Mouse (Mus musculus) hindbrain, embryonic 16.5 days (tissue): ENCODE data around the gene Fads6. TPM values are rescaled to one million over a fixed set of nuclear protein-coding genes. Genes with fewer than 3 reads are reported as not detected.

Experiments used
- ATAC-seq: fragments of 200-750 bp; cut with Nextera tagmentation; 2 replicates; pipeline ENCODE4 v1.8.0; 2017; ENCODE audit warnings: moderate TSS enrichment, moderate library complexity
- H3K27ac ChIP-seq: fragments of 300-500 bp; sonication (generic); 2 replicates; pipeline ENCODE4 v1.5.1; 2014; ENCODE audit warnings: low read depth, mild to moderate bottlenecking, control low read depth, low read length, moderate library complexity
- H3K27me3 ChIP-seq: fragments of 300-500 bp; sonication (generic); replicated peaks from 2 replicates; pipeline ENCODE4 v1.6.1; 2014; ENCODE audit warnings: low read length; ENCODE audit not compliant: control insufficient read depth, insufficient read depth
- H3K36me3 ChIP-seq: fragments of 300-500 bp; sonication (generic); 2 replicates; pipeline ENCODE4 v1.6.1; 2014; ENCODE audit warnings: mild to moderate bottlenecking, low read length, moderate library complexity, mixed read lengths; ENCODE audit not compliant: control insufficient read depth, insufficient read depth
- H3K4me1 ChIP-seq: fragments of 300-500 bp; sonication (generic); 2 replicates; pipeline ENCODE4 v1.6.1; 2014; ENCODE audit warnings: low read depth, low read length; ENCODE audit not compliant: control insufficient read depth, insufficient read depth
- H3K4me2 ChIP-seq: fragments of 300-500 bp; sonication (generic); 2 replicates; pipeline ENCODE4 v1.6.1; 2014; ENCODE audit warnings: mild to moderate bottlenecking, low read length, control low read depth, moderate library complexity
- H3K4me3 ChIP-seq: fragments of 300-500 bp; sonication (generic); 2 replicates; pipeline ENCODE4 v1.5.1; 2014; ENCODE audit warnings: mild to moderate bottlenecking, low read length, control low read depth, moderate library complexity
- H3K9ac ChIP-seq: fragments of 300-500 bp; sonication (generic); 2 replicates; pipeline ENCODE4 v1.6.1; 2014; ENCODE audit warnings: low read depth, mild to moderate bottlenecking, control low read depth, low read length, moderate library complexity
- H3K9me3 ChIP-seq: fragments of 300-500 bp; sonication (generic); 2 replicates; pipeline ENCODE4 v1.6.1; 2014; ENCODE audit warnings: mild to moderate bottlenecking, low read length, moderate library complexity; ENCODE audit not compliant: control insufficient read depth
- WGBS: fragments of 180-500 bp; shearing (Covaris S2); extraction: QIAGEN DNeasy Blood & Tissue Kit; methylation state at CpG from one replicate; pipeline ENCODE4 v1.1.7; 2014; 5-methylcytosine and 5-hydroxymethylcytosine counted together
- polyA plus RNA-seq: library from polyadenylated mRNA; unstranded; fragments of >200 nt; fragmentation: Nextera tagmentation; extraction: Ambion mirVana; gene quantifications from 2 replicates; pipeline ENCODE4 v1.2.1, GENCODE M21; 2015

Fads6 gene
- polyA plus RNA-seq, 1 experiment from 2014 or later, result 2.0 TPM

GRCm38 (mm10) chr11:115292631-115293375 is 4.7 kb downstream of the Fads6 start:
- no peak for ATAC-seq
- Histone ChIP-seq H3K9ac (no peak overlapping the region), H3K36me3 (no peaks in the 10 kb centered on the region), H3K4me1 (peaks cover 4% of the 10 kb centered on the region; the same call in 1 of the 2 replicates), H3K27me3 (no peaks in the 10 kb centered on the region), H3K9me3 (no peaks in the 10 kb centered on the region), H3K4me3 (no peak overlapping the region), H3K4me2 (no peak overlapping the region), H3K27ac (no peak overlapping the region)
- 69% methylated on average over 14 of the region's 14 CpGs for WGBS

GRCm38 (mm10) chr11:115291503-115291902 is 6.0 kb downstream of the Fads6 start:
- Histone ChIP-seq H3K36me3 (no peaks in the 10 kb centered on the region), H3K4me2 (no peak overlapping the region), H3K27me3 (no peaks in the 10 kb centered on the region), H3K9ac (no peak overlapping the region), H3K9me3 (no peaks in the 10 kb centered on the region), H3K27ac (no peak overlapping the region), H3K4me1 (no peaks in the 10 kb centered on the region; the same call in 1 of the 2 replicates), H3K4me3 (no peak overlapping the region)
- WGBS, result 79% methylated on average over 10 of the region's 10 CpGs
- ATAC-seq, result no peak

DNA sequence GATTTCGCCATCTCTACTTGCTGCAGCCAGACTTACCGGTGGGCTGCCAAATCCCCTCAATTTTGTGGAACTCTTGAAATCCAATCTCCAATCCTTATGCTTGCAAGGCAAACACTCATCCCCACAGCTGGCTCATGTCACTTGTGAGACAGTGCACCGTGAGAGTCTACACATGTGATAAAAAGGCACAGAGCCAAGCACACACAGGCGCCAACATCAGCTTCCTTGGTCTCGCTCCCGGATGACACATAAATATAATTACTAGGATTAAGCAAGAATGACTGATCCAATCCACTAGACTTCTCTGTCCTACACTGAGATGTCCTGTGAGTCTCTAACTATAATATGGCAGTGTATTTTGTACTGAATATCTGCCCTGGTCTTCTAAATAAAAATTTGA is 6.5 kb downstream of the Fads6 start:
- Histone ChIP-seq H3K27ac (no peak overlapping the region), H3K36me3 (no peaks in the 10 kb centered on the region), H3K4me2 (no peak overlapping the region), H3K9me3 (no peaks in the 10 kb centered on the region), H3K4me1 (no peaks in the 10 kb centered on the region), H3K4me3 (no peak overlapping the region), H3K27me3 (no peaks in the 10 kb centered on the region), H3K9ac (no peak overlapping the region)
- no peak for ATAC-seq
- WGBS, result 70% methylated on average over 6 of the region's 6 CpGs

DNA sequence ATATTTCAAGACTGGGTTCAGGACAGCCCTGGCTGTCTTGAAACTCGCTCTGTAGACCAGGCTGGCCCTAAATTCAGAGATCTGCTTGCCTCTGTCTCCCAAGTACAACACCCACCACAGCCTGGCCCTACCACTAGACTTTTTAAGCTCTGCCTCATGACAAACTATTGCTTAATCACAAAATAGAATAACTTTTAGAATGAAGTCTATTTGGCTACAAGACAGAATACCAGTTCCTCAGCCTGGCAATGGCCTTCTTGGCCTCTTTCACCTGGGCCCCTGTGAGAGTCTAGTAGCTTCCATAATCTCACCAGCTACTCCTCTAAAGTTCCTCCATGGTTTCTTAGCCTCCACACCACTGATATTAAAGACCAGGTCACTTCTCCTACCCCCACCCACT is 7.1 kb downstream of the Fads6 start:
- no peak for ATAC-seq

DNA sequence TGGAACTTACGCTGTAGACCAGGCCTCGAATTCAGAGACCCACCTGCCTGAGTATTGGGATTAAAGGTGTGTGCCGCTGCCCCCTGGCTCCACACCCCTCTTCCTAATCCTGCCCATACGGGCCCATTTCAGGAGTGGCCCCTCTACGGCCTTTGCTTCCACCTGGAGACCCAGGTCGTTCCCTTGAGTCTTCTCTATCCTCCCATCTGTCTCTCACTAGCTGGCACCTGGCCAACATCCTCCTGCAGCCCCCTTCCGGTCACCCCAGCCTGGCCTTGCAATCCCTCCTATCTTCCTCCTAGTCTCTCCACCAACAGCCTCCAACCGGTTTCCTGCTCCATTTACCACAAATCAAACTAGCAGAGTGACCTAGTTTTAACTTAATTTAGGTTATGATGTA is 7.6 kb downstream of the Fads6 start:
- H3K27me3 ChIP-seq, result no peaks in the 10 kb centered on the region
- no peak overlapping the region for H3K4me2 ChIP-seq
- no peak for ATAC-seq
- H3K9ac ChIP-seq, result no peak overlapping the region
- H3K9me3 ChIP-seq, result no peaks in the 10 kb centered on the region
- no peaks in the 10 kb centered on the region for H3K4me1 ChIP-seq
- no peak overlapping the region for H3K27ac ChIP-seq
- H3K4me3 ChIP-seq, result no peak overlapping the region
- WGBS, result 81% methylated on average over 8 of the region's 8 CpGs
- H3K36me3 ChIP-seq, result no peaks in the 10 kb centered on the region

More for the DNA sequence above, 7.1 kb downstream of the Fads6 start:
- Histone ChIP-seq H3K9ac (no peak overlapping the region), H3K27ac (no peak overlapping the region), H3K4me3 (no peak overlapping the region), H3K36me3 (no peaks in the 10 kb centered on the region), H3K4me1 (no peaks in the 10 kb centered on the region), H3K4me2 (no peak overlapping the region), H3K9me3 (no peaks in the 10 kb centered on the region), H3K27me3 (no peaks in the 10 kb centered on the region)
- WGBS, result 91% methylated on average over 1 of the region's 1 CpGs

DNA sequence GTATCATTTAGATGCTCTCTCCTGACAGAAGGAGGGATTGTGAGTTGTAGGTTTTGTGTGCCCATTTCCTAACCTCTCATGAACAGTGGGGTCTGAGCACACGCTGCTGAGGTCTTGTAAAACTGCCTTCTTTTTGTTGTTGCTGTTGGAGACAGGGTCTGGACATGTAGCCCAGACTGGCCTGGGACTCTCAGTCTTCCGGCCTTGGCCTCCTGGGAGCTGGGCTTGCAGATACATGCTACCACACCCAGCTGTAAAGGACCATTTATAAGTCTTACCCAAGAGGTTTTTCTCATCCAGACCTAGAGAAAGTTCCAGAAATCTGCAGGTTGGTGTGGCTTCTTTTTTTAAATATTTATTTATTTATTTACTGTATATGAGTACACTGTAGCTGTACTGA is 9.2 kb downstream of the Fads6 start:
- Histone ChIP-seq H3K27me3 (no peaks in the 10 kb centered on the region), H3K27ac (no peak overlapping the region)

DNA sequence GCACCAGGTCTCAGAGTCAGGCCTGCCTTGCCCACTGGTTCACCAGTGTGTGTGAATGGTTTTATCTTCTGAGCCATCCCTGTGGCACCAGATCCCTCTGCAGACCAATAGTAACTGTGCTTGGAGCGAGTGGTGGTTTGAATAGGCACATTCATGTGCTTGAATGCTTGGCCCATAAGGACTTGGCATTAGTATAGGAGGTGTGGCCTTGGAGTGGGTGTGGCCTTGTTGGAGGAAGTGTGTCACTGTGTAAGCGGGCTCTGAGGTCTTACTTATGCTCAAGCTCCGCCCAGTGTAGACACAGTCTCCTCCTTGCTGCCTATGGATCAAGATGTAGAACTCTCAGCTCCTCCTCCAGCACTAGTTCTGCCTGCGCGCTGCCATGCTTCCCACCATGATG is 10.1 kb downstream of the Fads6 start:
- H3K9ac ChIP-seq, result no peak overlapping the region
- H3K4me2 ChIP-seq, result no peak overlapping the region
- no peak overlapping the region for H3K27ac ChIP-seq
- no peaks in the 10 kb centered on the region for H3K36me3 ChIP-seq
- H3K4me3 ChIP-seq, result no peak overlapping the region
- peaks cover 2% of the 10 kb centered on the region for H3K4me1 ChIP-seq
- no peaks in the 10 kb centered on the region for H3K27me3 ChIP-seq
- peak; percentile 31; the same call in 1 of the 2 replicates for ATAC-seq
- WGBS, result 81% methylated on average over 5 of the region's 5 CpGs
- no peaks in the 10 kb centered on the region for H3K9me3 ChIP-seq

More for the DNA sequence above, 9.2 kb downstream of the Fads6 start:
- WGBS, result 92% methylated on average over 2 of the region's 2 CpGs
- H3K9me3 ChIP-seq, result no peaks in the 10 kb centered on the region
- H3K4me1 ChIP-seq, result peaks cover under 1% of the 10 kb centered on the region; the same call in 1 of the 2 replicates
- H3K36me3 ChIP-seq, result no peaks in the 10 kb centered on the region
- H3K9ac ChIP-seq, result no peak overlapping the region
- no peak for ATAC-seq
- no peak overlapping the region for H3K4me3 ChIP-seq
- H3K4me2 ChIP-seq, result no peak overlapping the region

DNA sequence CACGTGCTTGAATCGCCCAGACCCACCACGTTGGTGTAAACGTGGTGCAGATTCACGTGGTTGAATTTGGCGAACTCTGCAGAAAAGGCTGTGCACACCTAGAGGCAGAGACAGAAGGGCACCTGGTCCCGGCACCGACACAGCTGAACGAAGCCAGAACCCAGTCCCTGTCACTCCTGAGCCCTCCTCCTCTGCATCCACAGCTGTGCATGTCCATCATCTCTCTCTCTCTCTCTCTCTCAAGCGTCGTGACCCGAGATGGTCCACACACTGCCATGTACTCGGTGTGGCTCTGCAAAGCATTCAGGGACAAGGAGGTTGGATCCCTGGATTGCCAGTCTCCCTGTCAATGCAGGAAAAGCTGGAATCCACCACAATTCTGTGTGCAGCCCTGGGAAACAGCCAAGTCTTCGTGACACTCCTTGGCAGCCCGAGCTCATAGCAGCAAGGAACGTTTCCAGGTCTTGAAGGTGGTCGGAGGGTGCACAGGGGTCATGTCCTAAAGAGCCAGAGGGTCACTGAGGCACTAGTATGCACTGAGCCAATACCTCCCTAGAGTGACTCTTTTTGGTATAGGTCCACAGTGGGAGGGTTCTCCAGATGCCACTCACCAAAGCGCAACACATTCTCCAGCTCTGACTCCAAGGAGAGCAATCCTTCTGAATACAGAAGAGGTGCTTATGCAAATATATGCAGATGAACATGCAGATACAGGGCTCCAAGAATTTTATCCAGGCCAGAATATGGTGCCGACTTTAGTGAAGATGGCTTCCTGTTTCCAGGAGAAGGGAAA is 11.1 kb downstream of the Fads6 start:
- H3K4me2 ChIP-seq, result no peak overlapping the region
- H3K27me3 ChIP-seq, result no peaks in the 10 kb centered on the region
- H3K36me3 ChIP-seq, result no peaks in the 10 kb centered on the region
- no peak; the same call in 1 of the 2 replicates for ATAC-seq
- WGBS, result 62% methylated on average over 19 of the region's 19 CpGs
- H3K9me3 ChIP-seq, result no peaks in the 10 kb centered on the region
- H3K9ac ChIP-seq, result no peak overlapping the region
- H3K4me1 ChIP-seq, result peaks cover 2% of the 10 kb centered on the region
- no peak overlapping the region for H3K4me3 ChIP-seq
- H3K27ac ChIP-seq, result peak overlapping the region; percentile 29; the same call in 1 of the 2 replicates

DNA sequence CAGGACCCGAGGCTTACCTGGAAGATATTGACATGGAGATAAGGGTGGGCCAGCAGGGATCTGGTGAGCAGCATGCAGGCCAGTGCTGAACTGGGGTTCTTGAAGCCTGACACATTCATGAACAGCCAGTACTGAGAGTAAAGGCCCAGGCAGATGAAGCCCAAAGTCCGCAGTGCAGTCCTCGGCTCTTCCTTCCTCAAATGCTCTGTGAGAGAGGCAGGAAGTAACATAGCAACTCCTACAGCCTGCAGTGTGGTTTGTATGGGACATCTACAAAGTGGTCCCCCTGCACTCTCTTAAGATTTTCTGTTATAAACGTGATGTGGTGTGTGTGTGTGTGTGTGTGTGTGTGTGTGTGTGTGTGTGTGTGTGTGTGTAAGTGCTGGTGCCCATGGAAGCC is 12.2 kb downstream of the Fads6 start:
- no peaks in the 10 kb centered on the region for H3K36me3 ChIP-seq
- H3K4me2 ChIP-seq, result no peak overlapping the region
- H3K9ac ChIP-seq, result no peak overlapping the region
- H3K27ac ChIP-seq, result no peak overlapping the region
- H3K4me3 ChIP-seq, result no peak overlapping the region
- H3K27me3 ChIP-seq, result no peaks in the 10 kb centered on the region
- 77% methylated on average over 4 of the region's 4 CpGs for WGBS
- H3K4me1 ChIP-seq, result peaks cover 2% of the 10 kb centered on the region
- no peaks in the 10 kb centered on the region for H3K9me3 ChIP-seq
- ATAC-seq, result no peak
